Mouse (Mus musculus): ENCODE results near the gene Lclat1.
"Not testable (repeated sequence)": the region's sequence is repeated elsewhere in the genome, so short reads cannot be mapped to it uniquely, and the experiment has no call there.

Gene Lclat1

GRCm38 (mm10) chr17:73136562-73137484 lies 29.0 kb downstream of the Lclat1 start:
- DNase-seq (ENCODE audit: low spot score in 2 of 2) = no peak

DNA sequence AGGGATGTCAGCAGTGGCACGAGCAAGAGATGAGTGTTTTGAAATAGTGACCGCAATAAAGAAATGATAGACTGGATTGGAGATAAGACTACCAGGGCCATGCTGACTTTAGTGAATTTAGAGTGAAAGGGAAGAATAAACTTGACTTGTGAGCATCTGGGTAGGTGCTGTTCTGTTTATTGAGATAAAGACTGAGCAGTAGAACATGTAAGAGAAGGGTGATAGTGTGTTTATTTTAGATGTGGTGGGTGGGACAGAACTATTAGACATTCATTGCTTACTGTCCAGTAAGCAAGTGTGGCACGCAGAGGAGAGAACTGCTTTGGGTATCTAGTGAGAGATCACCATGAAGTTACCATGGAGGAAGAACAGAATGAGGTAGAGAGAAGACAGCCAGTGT lies 30.4 kb downstream of the Lclat1 start:
- DNase-seq (ENCODE audit: low spot score in 2 of 2) = no peak

GRCm38 (mm10) chr17:73142029-73142428 lies 34.2 kb downstream of the Lclat1 start:
- DNase-seq (ENCODE audit: low spot score in 2 of 2) = no peak

DNA sequence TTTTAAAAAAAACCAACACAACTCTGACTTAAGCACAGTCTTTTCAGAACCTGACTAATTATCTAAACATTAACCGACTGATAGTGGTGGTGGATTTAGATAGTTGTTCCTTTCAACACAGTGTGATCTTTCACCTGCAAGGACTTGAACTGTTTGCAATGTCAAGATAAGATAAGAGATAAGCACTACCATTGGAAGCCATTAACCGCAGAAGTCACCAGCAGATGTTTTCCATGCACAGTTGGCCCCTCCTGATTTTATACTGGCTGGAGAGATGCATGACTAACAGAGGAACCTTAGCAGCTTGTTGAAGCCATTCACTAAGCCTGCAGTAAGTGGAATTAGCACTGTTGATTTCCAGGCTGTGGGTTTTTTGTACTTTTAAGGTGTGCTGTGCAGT lies 34.7 kb downstream of the Lclat1 start:
- peak in 1 of 2 experiments; percentile 37 for DNase-seq (ENCODE audit: low spot score in 2 of 2)

GRCm38 (mm10) chr17:73145426-73145825 lies 37.6 kb downstream of the Lclat1 start:
- DNase-seq (ENCODE audit: low spot score in 2 of 2) = no peak

DNA sequence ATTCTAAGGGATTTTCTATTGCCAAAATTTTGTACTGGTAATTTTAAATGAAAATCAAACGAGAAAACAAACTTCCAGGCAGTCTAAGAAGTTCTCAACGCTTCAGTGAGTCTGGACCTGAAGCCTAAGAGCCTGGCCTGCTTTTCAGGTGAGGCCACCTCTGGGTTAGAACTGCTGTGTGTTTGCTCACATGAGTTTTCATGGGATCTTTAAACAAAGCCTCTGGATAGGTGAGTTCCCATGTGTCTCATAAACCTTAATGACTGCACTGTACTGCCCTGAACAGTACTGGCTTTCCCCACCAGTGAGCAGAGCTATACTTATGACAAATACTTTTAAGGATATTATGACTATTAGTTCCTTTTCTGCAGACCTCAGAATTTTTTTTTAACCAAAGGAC lies 40.8 kb downstream of the Lclat1 start:
- DNase-seq (ENCODE audit: low spot score in 2 of 2) = no peak

- not testable (repeated sequence) for DNase-seq (ENCODE audit: low spot score in 2 of 2)
Measured at GRCm38 (mm10) chr17:73152790-73153525, 45.2 kb downstream of the Lclat1 start.

GRCm38 (mm10) chr17:73153672-73154071 lies 45.9 kb downstream of the Lclat1 start:
- DNase-seq (ENCODE audit: low spot score in 2 of 2) = no peak

DNA sequence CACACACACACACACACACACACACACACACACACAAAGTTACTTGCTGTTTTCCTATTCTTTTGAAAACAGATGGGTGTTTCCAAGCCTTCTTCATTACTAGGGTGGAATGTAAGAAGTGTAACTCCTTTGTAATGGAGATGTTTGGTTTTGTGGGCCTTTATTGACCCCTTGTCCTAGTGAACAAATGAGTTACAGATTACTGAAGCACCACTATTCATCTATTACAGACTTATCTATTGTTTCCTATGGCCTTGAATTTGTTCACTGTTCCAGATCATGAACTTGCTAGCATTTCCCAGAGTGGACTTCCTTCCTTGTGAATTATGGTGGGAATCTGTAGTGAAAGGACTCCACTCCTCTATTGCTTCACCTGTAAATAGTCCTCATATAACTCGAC lies 48.8 kb downstream of the Lclat1 start:
- DNase-seq (ENCODE audit: low spot score in 2 of 2) = no peak

- no peak for DNase-seq (ENCODE audit: low spot score in 2 of 2)
Measured at GRCm38 (mm10) chr17:73161795-73162194, 54.0 kb downstream of the Lclat1 start.

- no peak for DNase-seq (ENCODE audit: low spot score in 2 of 2)
Measured at GRCm38 (mm10) chr17:73162445-73163208, 54.8 kb downstream of the Lclat1 start.

- no peak for DNase-seq (ENCODE audit: low spot score in 2 of 2)
Measured at GRCm38 (mm10) chr17:73163597-73163996, 55.8 kb downstream of the Lclat1 start.

- DNase-seq (ENCODE audit: low spot score in 2 of 2) = no peak
Measured at GRCm38 (mm10) chr17:73164121-73164520, 56.3 kb downstream of the Lclat1 start.

DNA sequence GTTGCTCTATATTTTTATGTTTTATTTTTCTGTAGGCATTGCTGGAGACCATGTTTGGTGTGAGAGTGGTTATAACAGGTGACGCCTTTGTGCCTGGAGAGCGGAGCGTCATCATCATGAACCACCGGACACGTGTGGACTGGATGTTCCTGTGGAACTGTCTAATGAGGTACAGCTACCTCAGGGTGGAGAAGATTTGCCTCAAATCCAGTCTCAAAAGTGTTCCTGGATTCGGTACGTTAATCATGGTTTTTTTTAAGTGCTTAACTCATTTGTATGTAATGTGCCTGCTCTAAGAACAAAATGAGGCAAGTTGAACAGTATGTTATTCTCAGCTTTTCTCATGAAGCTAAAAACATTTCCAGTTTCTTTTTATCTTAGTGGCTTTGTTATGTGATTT lies 61.7 kb downstream of the Lclat1 start:
- DNase-seq (ENCODE audit: low spot score in 2 of 2) = no peak

DNA sequence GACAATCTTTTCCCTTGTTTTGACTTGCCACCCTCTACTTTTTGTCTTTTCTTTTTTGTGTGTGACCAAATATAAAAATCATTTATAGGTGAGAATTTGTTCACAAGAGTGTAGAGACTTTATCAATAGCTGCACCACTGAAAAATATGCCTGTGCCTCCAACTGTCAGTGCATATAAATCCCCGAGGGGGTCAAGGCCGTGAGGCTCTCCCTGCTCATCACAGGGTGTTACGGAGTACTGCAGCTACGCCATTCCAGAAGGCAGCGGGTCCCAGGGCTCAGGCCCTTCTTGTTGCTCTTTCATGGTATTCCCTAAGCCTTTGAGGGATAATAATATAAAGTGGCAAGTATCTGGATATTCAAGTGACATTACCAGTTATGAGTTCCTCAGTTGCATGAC lies 62.4 kb downstream of the Lclat1 start:
- no peak for DNase-seq (ENCODE audit: low spot score in 2 of 2)

DNA sequence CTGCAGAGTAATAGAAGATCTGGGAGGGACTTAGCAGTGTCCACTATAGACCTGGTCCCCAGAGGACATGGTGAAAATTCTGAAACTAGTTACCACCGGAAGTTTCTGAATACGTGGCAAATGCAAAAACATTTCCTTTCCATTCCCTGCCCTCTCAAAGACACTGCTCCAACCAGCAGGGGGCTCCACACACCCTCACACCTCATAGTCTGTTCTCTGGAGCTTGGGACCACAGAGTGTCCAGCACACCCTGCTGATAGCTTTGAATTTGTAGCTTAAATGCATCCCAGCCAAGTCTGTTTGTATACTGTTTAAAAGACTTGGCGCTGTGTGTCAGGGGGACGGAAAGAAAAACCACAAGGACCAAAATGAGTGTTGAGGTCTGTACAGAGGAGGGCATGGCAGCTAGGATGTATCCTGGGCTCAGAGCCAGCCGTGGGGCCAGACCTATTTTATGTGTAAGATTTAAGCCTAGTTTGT lies 66.3 kb downstream of the Lclat1 start:
- peak; percentile 13 to 20 for DNase-seq (ENCODE audit: low spot score in 2 of 2)

DNA sequence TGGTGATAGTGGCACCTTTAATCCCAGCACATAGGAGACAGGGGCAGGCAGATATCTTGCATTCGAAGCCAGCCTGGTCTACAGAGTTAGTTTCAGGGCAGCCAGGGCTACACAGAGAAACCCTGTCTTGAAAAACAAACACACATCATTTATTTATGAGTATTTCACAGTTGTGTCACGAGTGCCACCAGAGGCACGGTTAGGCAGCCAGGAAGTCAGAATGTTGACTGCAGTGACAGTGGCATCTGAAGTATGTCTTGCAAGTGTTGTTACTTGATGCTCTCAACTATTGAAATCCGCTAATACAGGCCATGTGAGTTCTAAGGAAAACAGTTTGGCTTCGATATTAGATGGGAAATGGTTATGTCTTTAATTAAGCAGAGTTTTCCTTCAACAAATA lies 67.9 kb downstream of the Lclat1 start:
- DNase-seq (ENCODE audit: low spot score in 2 of 2) = no peak

DNA sequence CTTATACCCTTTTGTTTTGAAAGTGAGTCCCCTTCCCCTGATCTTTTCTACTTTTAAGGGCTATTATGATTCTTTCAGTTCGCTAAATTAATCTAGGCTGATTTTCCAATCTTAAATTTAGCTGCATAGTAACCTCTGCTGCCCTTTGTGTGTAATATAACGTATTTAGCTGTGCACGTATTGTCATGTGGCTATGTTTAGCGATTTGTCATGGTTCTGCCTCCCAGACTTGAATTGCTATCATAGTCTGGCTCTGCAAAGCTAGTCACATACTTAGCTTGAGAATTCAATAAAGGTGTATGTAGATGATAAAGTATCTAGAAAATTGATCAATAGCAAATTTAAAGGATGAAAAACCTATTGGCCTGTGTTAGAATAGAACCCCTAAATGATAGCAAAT lies 69.3 kb downstream of the Lclat1 start:
- no peak for DNase-seq (ENCODE audit: low spot score in 2 of 2)

GRCm38 (mm10) chr17:73186929-73187328 lies 79.1 kb downstream of the Lclat1 start:
- DNase-seq (ENCODE audit: low spot score in 2 of 2) = no peak

GRCm38 (mm10) chr17:73194146-73194545 lies 86.4 kb downstream of the Lclat1 start:
- no peak for DNase-seq (ENCODE audit: low spot score in 2 of 2)

GRCm38 (mm10) chr17:73194575-73194974 lies 86.8 kb downstream of the Lclat1 start:
- DNase-seq (ENCODE audit: low spot score in 2 of 2) = no peak
